Mouse (Mus musculus) testis, adult 2 months (tissue): ENCODE results near the gene Itfg2. TPM values are rescaled to one million over a fixed set of nuclear protein-coding genes. Genes with fewer than 3 reads are reported as not detected.

ENCODE experiments used
- H3K27ac ChIP-seq: fragments of 200-500 bp; 2 replicates; pipeline ENCODE4 v1.5.1; 2012; ENCODE audit warnings: low read depth, low read length; ENCODE audit not compliant: control insufficient read depth, insufficient read depth
- H3K27me3 ChIP-seq: fragments of 200-500 bp; 2 replicates; pipeline ENCODE4 v1.6.1; 2012; ENCODE audit warnings: mild to moderate bottlenecking, low read length, moderate library complexity; ENCODE audit not compliant: control insufficient read depth, insufficient read depth
- H3K36me3 ChIP-seq: fragments of 200-500 bp; 2 replicates; pipeline ENCODE4 v1.6.1; 2012; ENCODE audit warnings: mild to moderate bottlenecking, low read length; ENCODE audit not compliant: control insufficient read depth, insufficient read depth
- H3K4me1 ChIP-seq: fragments of 200-500 bp; 2 replicates; pipeline ENCODE4 v1.6.1; 2012; ENCODE audit warnings: low read length; ENCODE audit not compliant: control insufficient read depth, insufficient read depth
- H3K4me3 ChIP-seq: fragments of 200-500 bp; 2 replicates; pipeline ENCODE4 v1.5.1; 2012; ENCODE audit warnings: low read depth, mild to moderate bottlenecking, low read length, moderate library complexity, mixed read lengths; ENCODE audit not compliant: control insufficient read depth
- CTCF ChIP-seq: fragments of 200-500 bp; IDR thresholded peaks from 2 replicates; pipeline ENCODE4 v1.5.1; 2012; ENCODE audit warnings: low read depth, mild to moderate bottlenecking, inconsistent platforms, low read length, moderate library complexity; ENCODE audit not compliant: control insufficient read depth, insufficient read depth, insufficient replicate concordance
- POLR2A ChIP-seq: fragments of 200-500 bp; IDR thresholded peaks from 2 replicates; pipeline ENCODE4 v1.6.1; 2012; ENCODE audit warnings: low read depth, mild to moderate bottlenecking, inconsistent platforms, low read length, moderate library complexity; ENCODE audit not compliant: control insufficient read depth
- polyA plus RNA-seq: library from polyadenylated mRNA; depleted of rRNA; stranded (reverse); fragments of >200 nt; gene quantifications from 2 replicates; pipeline ENCODE4 v1.2.3, GENCODE M21; 2012

Gene Itfg2
- polyA plus RNA-seq, 1 experiment, result 13.8 TPM

DNA sequence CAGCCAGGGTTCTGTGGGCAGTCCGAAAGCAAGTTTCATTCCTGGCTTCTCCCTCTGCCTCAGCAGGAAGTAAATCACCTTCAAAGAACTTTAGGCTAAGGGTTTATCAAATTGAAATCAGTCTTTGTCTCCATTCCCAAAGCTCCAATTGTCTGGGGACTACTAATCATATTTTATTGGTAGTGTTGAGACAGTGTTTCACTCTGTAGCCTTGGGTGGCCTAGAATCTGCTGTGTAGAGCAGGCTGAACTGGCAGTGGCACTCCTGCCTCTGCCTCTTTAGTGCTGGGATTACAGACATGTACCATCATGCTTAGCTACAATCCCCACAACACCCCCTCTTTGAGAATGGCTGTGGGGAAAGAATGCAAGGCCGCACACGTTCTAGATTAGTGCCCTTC lies 3.3 kb downstream of the Itfg2 start:
- H3K36me3 ChIP-seq, result no peaks in the 10 kb centered on the region
- H3K4me1 ChIP-seq, result peaks cover 6% of the 10 kb centered on the region
- H3K27me3 ChIP-seq, result no peaks in the 10 kb centered on the region
- H3K27ac ChIP-seq, result peak overlapping the region; percentile 93
- no peak for TF ChIP-seq POLR2A
- TF ChIP-seq CTCF, result no peak
- H3K4me3 ChIP-seq, result no peak overlapping the region

GRCm38 (mm10) chr6:128421036-128421435 lies 3.7 kb downstream of the Itfg2 start:
- no peaks in the 10 kb centered on the region for H3K36me3 ChIP-seq
- no peaks in the 10 kb centered on the region for H3K27me3 ChIP-seq
- peak overlapping the region; percentile 93 for H3K27ac ChIP-seq
- peaks cover 6% of the 10 kb centered on the region for H3K4me1 ChIP-seq
- no peak overlapping the region for H3K4me3 ChIP-seq
- no peak for TF ChIP-seq CTCF
- no peak for TF ChIP-seq POLR2A

DNA sequence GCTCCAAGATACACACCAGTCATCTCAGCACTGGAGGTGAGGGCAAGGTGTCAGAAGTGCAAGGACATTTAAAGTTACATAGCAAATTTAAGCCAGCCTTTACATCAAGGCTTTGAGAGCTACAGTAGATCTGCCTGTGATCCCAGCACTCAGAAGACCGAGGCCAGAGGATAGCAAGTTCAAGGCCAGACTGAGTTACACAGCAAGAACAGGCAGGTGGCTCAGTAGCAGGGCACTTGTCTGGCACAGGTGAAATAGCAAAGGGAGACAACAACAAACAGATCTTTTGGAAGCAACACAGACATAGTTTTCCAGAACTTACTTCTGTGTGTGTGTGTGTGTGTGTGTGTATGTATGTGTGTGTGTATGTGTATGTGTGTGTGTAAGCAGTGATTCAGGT lies 6.7 kb downstream of the Itfg2 start:
- TF ChIP-seq CTCF (no peak), POLR2A (no peak)
- Histone ChIP-seq H3K36me3 (no peaks in the 10 kb centered on the region), H3K27ac (no peak overlapping the region), H3K27me3 (no peaks in the 10 kb centered on the region), H3K4me3 (no peak overlapping the region), H3K4me1 (peaks cover 6% of the 10 kb centered on the region; the same call in 1 of the 2 replicates)

DNA sequence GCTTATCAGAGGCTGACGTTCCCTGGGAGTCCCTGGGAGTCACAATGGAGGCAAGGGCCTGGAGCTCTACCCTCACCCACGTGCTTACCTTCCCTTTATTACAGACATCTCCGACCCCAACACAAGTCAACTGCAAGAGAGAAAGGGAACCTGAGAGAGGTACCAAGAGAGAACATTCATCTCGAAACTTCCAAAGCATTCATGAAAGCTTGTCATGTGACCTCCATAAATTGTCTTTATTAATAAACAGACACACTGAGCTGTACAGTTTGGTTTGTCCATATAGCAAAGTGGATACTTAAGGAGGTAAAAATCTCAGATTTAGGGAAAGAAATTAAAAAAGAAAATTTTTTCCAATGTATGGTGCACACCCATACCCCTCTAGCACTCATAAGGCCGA lies 8.6 kb downstream of the Itfg2 start:
- TF ChIP-seq CTCF (no peak), POLR2A (no peak)
- no peak overlapping the region for H3K4me3 ChIP-seq
- H3K4me1 ChIP-seq, result peaks cover 4% of the 10 kb centered on the region; the same call in 1 of the 2 replicates
- no peak overlapping the region for H3K27ac ChIP-seq
- H3K36me3 ChIP-seq, result no peaks in the 10 kb centered on the region
- no peaks in the 10 kb centered on the region for H3K27me3 ChIP-seq

DNA sequence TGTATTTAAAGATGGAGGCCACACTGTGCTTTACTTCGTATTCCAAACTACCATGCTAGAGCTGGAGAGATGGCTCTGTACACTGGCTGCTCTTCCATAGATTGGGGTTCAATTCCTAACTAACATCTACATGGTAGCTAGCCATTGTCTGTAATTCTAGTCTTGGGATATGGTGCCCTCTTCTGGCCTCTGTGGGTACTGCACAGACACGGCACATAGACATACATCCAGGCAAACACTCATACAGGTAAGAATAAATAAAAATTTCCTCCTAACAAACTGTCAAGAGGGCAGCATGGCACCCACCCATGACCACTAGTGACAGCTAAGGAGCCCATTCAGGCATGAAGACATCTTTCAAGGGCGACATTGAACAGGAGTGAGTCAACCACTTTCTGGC lies 13.6 kb downstream of the Itfg2 start:
- H3K4me1 ChIP-seq, result peaks cover 3% of the 10 kb centered on the region; the same call in 1 of the 2 replicates
- no peaks in the 10 kb centered on the region for H3K27me3 ChIP-seq
- no peaks in the 10 kb centered on the region; the same call in 1 of the 2 replicates for H3K36me3 ChIP-seq
- no peak overlapping the region for H3K4me3 ChIP-seq
- no peak overlapping the region for H3K27ac ChIP-seq
- peak; percentile 21; the same call in 1 of the 2 replicates for TF ChIP-seq CTCF
- TF ChIP-seq POLR2A, result no peak

- no peak overlapping the region for H3K4me3 ChIP-seq
- no peaks in the 10 kb centered on the region for H3K27me3 ChIP-seq
- H3K36me3 ChIP-seq, result no peaks in the 10 kb centered on the region; the same call in 1 of the 2 replicates
- TF ChIP-seq CTCF (no peak), POLR2A (no peak)
- no peak overlapping the region for H3K27ac ChIP-seq
- no peaks in the 10 kb centered on the region for H3K4me1 ChIP-seq
These were observed 14.4 kb downstream of the Itfg2 start for GRCm38 (mm10) chr6:128410305-128410704.

DNA sequence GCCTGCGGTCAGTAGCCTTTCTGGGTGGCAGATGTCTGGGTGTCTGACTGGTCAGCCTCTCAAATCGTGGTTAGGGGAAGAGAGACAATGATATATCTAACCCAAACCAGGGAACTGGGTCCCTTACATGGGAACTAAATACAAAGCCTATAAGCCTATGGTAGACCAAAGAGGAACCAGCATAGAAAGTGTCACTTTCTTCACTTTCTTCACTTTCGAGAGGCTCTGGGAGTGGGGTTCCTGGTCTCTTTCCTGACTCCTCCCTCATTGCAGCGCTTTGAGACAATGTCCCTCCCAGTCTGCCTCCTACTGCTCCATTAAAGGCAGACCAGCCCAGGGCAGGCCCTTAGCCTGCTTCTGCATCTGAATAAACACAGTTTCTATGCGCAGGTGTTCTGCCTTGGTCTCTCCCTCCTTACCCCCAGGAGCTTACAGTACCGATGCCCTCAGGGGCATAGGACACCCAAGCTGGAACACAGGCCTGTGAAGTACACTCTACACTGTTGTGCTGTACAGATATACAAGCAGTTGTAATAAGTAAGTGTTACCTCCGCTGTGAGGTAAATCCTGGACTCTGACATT lies 16.1 kb downstream of the Itfg2 start:
- Histone ChIP-seq H3K4me3 (no peak overlapping the region), H3K36me3 (no peaks in the 10 kb centered on the region; the same call in 1 of the 2 replicates), H3K27ac (no peak overlapping the region), H3K27me3 (no peaks in the 10 kb centered on the region), H3K4me1 (no peaks in the 10 kb centered on the region)
- TF ChIP-seq CTCF (no peak), POLR2A (no peak)

- H3K27me3 ChIP-seq, result no peaks in the 10 kb centered on the region
- H3K4me3 ChIP-seq, result no peak overlapping the region
- H3K36me3 ChIP-seq, result no peaks in the 10 kb centered on the region
- no peak overlapping the region for H3K27ac ChIP-seq
- TF ChIP-seq POLR2A (no peak), CTCF (no peak)
- peaks cover 4% of the 10 kb centered on the region for H3K4me1 ChIP-seq
These were observed 20.0 kb downstream of the Itfg2 start for GRCm38 (mm10) chr6:128404708-128405107.
